Mouse (Mus musculus) CH12.LX (cell line): ENCODE measurements at regions not wholly inside any gene's neighbourhood (a gene's known extent, or its start where the extent isn't known, plus 50 kb on each side); places are given as distances from the start of the nearest gene placed in this dataset.

Source experiments
- DNase-seq: peaks from one replicate; pipeline ENCODE4 v3.0.0-alpha.2; 2013; ENCODE audit errors: extremely low read depth
- H3K27ac ChIP-seq: 2 replicates; pipeline ENCODE4 v1.5.1; 2012; ENCODE audit warnings: low read depth, mild to moderate bottlenecking, control low read depth, moderate library complexity; ENCODE audit not compliant: insufficient read depth
- H3K27me3 ChIP-seq: replicated peaks from 2 replicates; pipeline ENCODE3; 2012; ENCODE audit warnings: inconsistent platforms
- H3K36me3 ChIP-seq, 2 experiments: replicated peaks in 1 of 2; 2 replicates each; pipeline versions ENCODE3 to v1.6.1; 2012; ENCODE audit warnings: inconsistent platforms in 1 of 2, low read length in 1 of 2, mild to moderate bottlenecking in 1 of 2, mixed read lengths in 1 of 2, moderate library complexity in 1 of 2; ENCODE audit not compliant: control insufficient read depth in 1 of 2, insufficient read depth in 1 of 2
- H3K4me1 ChIP-seq, 2 experiments: 2 replicates each; pipeline ENCODE4 v1.6.1; 2012; ENCODE audit warnings: inconsistent platforms in 1 of 2, moderate library complexity in 1 of 2; ENCODE audit not compliant: insufficient read depth in 2 of 2, control insufficient read depth in 1 of 2
- H3K4me2 ChIP-seq: 2 replicates; pipeline ENCODE4 v1.6.1; 2012; ENCODE audit warnings: low read depth, mild to moderate bottlenecking, control low read depth; ENCODE audit not compliant: poor library complexity, insufficient read depth, severe bottlenecking
- H3K4me3 ChIP-seq, 3 experiments: fragments of 150-350 bp in 1 of 3; sonication (generic) in 1 of 3; replicated peaks in 1 of 3; 2 replicates each; pipeline versions ENCODE3 to v1.5.1; 2011 to 2012; ENCODE audit warnings: low read depth in 2 of 3, low read length in 2 of 3, mild to moderate bottlenecking in 2 of 3, moderate library complexity in 2 of 3, control low read depth in 1 of 3, improper control_type of control experiment in 1 of 3, inconsistent platforms in 1 of 3, mixed read lengths in 1 of 3; ENCODE audit not compliant: poor library complexity in 1 of 3
- H3K79me2 ChIP-seq: replicated peaks from 2 replicates; pipeline ENCODE4 v1.6.1; 2012; ENCODE audit warnings: mild to moderate bottlenecking, moderate library complexity; ENCODE audit not compliant: control insufficient read depth, poor library complexity, insufficient read depth, severe bottlenecking; ENCODE audit errors: extremely low read depth
- H3K9ac ChIP-seq: 2 replicates; pipeline ENCODE4 v1.6.1; 2012; ENCODE audit warnings: low read depth, mild to moderate bottlenecking, control low read depth, moderate library complexity; ENCODE audit not compliant: insufficient read depth
- H3K9me3 ChIP-seq: replicated peaks from 2 replicates; pipeline ENCODE3; 2012; ENCODE audit warnings: low read length, inconsistent platforms, mixed read lengths
- BHLHE40 ChIP-seq: IDR thresholded peaks from 2 replicates; pipeline ENCODE4 v1.6.1; 2011; ENCODE audit warnings: mild to moderate bottlenecking, low read depth, low read length, improper control_type of control experiment
- CHD2 ChIP-seq: IDR thresholded peaks from 2 replicates; pipeline ENCODE4 v1.6.1; 2011; ENCODE audit warnings: low read length, improper control_type of control experiment
- CTCF ChIP-seq, 2 experiments: IDR thresholded peaks in 1 of 2; conservative IDR thresholded peaks in 1 of 2; 2 replicates each; pipeline ENCODE4 v1.5.1; 2011 to 2012; ENCODE audit warnings: low read depth in 2 of 2, low read length in 2 of 2, improper control_type of control experiment in 1 of 2, inconsistent platforms in 1 of 2, mild to moderate bottlenecking in 1 of 2, moderate library complexity in 1 of 2
- ELF1 ChIP-seq: IDR thresholded peaks from 2 replicates; pipeline ENCODE4 v1.6.1; 2014; ENCODE audit warnings: low read depth, mild to moderate bottlenecking, inconsistent platforms, low read length, improper control_type of control experiment
- EP300 ChIP-seq: IDR thresholded peaks from 2 replicates; pipeline ENCODE4 v1.6.1; 2011; ENCODE audit warnings: low read length, improper control_type of control experiment
- ETS1 ChIP-seq: conservative IDR thresholded peaks from 2 replicates; pipeline ENCODE4 v1.6.1; 2012; ENCODE audit warnings: low read depth, mild to moderate bottlenecking, inconsistent platforms, low read length, improper control_type of control experiment, moderate library complexity
- GABPA ChIP-seq: IDR thresholded peaks from 2 replicates; pipeline ENCODE4 v1.6.1; 2012; ENCODE audit warnings: low read depth, low read length, improper control_type of control experiment, inconsistent platforms; ENCODE audit not compliant: insufficient replicate concordance
- HCFC1 ChIP-seq: IDR thresholded peaks from 2 replicates; pipeline ENCODE4 v1.6.1; 2012; ENCODE audit warnings: low read depth, mild to moderate bottlenecking, inconsistent platforms, low read length, improper control_type of control experiment
- IRF4 ChIP-seq: IDR thresholded peaks from 2 replicates; pipeline ENCODE4 v1.6.1; 2014; ENCODE audit warnings: low read depth, mild to moderate bottlenecking, inconsistent platforms, low read length, improper control_type of control experiment
- KAT2A ChIP-seq: IDR thresholded peaks from 2 replicates; pipeline ENCODE4 v1.6.1; 2012; ENCODE audit warnings: low read length, improper control_type of control experiment, inconsistent platforms; ENCODE audit not compliant: insufficient replicate concordance
- MAFK ChIP-seq: IDR thresholded peaks from 2 replicates; pipeline ENCODE4 v1.6.1; 2011; ENCODE audit warnings: low read length, improper control_type of control experiment; ENCODE audit not compliant: insufficient replicate concordance
- MAX ChIP-seq: IDR thresholded peaks from 2 replicates; pipeline ENCODE4 v1.6.1; 2011; ENCODE audit warnings: low read length, improper control_type of control experiment
- MEF2A ChIP-seq: IDR thresholded peaks from 2 replicates; pipeline ENCODE4 v1.6.1; 2014; ENCODE audit warnings: low read depth, mild to moderate bottlenecking, inconsistent platforms, low read length, improper control_type of control experiment, borderline replicate concordance
- MXI1 ChIP-seq: IDR thresholded peaks from 2 replicates; pipeline ENCODE4 v1.6.1; 2011; ENCODE audit warnings: mild to moderate bottlenecking, low read depth, low read length, improper control_type of control experiment
- RAD21 ChIP-seq: IDR thresholded peaks from 2 replicates; pipeline ENCODE4 v1.6.1; 2011; ENCODE audit warnings: low read depth, mild to moderate bottlenecking, low read length, improper control_type of control experiment, moderate library complexity
- TCF12 ChIP-seq: IDR thresholded peaks from 2 replicates; pipeline ENCODE4 v1.6.1; 2014; ENCODE audit warnings: low read depth, mild to moderate bottlenecking, inconsistent platforms, low read length, improper control_type of control experiment
- UBTF ChIP-seq: IDR thresholded peaks from 2 replicates; pipeline ENCODE4 v1.6.1; 2012; ENCODE audit warnings: low read depth, mild to moderate bottlenecking, inconsistent platforms, low read length, improper control_type of control experiment, moderate library complexity
- ZKSCAN1 ChIP-seq: IDR thresholded peaks from 2 replicates; pipeline ENCODE4 v1.6.1; 2012; ENCODE audit warnings: low read depth, inconsistent platforms, low read length, improper control_type of control experiment, borderline replicate concordance
- ZNF384 ChIP-seq: IDR thresholded peaks from 2 replicates; pipeline ENCODE4 v1.6.1; 2012; ENCODE audit warnings: low read depth, low read length, improper control_type of control experiment, inconsistent platforms
- dilution Hi-C: fragments of 300-500 bp; cut with MboI; formaldehyde crosslinking; loops from 2 replicates; pipeline ENCODE4 v1.14.3; 2020; ENCODE audit warnings: low sequenced_read_pairs; ENCODE audit not compliant: extremely low pct_unique_long_range_greater_than_20kb, extremely low pct_ligation_motif_present
- in situ Hi-C: fragments of 300-500 bp; cut with MboI; formaldehyde crosslinking; loops from 3 replicates; pipeline ENCODE4 v1.14.3; 2019; ENCODE audit warnings: low sequenced_read_pairs, low pct_ligation_motif_present, low pct_unique_long_range_greater_than_20kb, mixed read lengths

GRCm38 (mm10) chr6:107004406-107005120 lies 204.7 kb upstream of the Crbn start:
- Histone ChIP-seq H3K36me3 (no peaks in the 10 kb centered on the region), H3K27me3 (no peaks in the 10 kb centered on the region), H3K4me1 (peaks cover 10 to 18% of the 10 kb centered on the region in 2 experiments), H3K4me3 (no peak overlapping the region), H3K79me2 (no peaks in the 10 kb centered on the region), H3K4me2 (peak overlapping the region; percentile 61), H3K27ac (no peak overlapping the region)
- in situ Hi-C loops (no loop called here), dilution Hi-C loops (no loop called here)
- DNase-seq, result peak; percentile 18
- TF ChIP-seq IRF4 (peak; percentile 91), ZKSCAN1 (no peak), UBTF (no peak), CTCF (conservative IDR thresholded peaks at IDR 0.05 in 1 of 2, IDR thresholded peaks at IDR 0.05 in 1 of 2; ENCODE audit: low read depth in 2 of 2, low read length in 2 of 2) (no peak), HCFC1 (no peak), ETS1 (0 out of 2 replicates have a peak, but pooled peaks have one; percentile 9), TCF12 (peak; percentile 75), RAD21 (no peak), CHD2 (0 out of 2 replicates have a peak, but pooled peaks have one; percentile 37), KAT2A (no peak), GABPA (no peak), MAX (no peak), BHLHE40 (peak; percentile 74), MAFK (no peak), ELF1 (no peak), MEF2A (0 out of 2 replicates have a peak, but pooled peaks have one; percentile 39), EP300 (peak; percentile 84)
- TF ChIP-seq, all 38 proteins: peak for 7
- no peaks in the 10 kb centered on the region for H3K9me3 ChIP-seq
- no peak overlapping the region for H3K9ac ChIP-seq

- H3K9ac ChIP-seq, result no peak overlapping the region
- no peak overlapping the region for H3K4me2 ChIP-seq
- H3K27me3 ChIP-seq, result no peaks in the 10 kb centered on the region
- no peaks in the 10 kb centered on the region for H3K4me1 ChIP-seq
- H3K4me3 ChIP-seq, result no peak overlapping the region
- H3K79me2 ChIP-seq, result no peaks in the 10 kb centered on the region
- in situ Hi-C loops, result no loop called here
- no peak for TF ChIP-seq ETS1
- TF ChIP-seq KAT2A, result no peak
- no peak for TF ChIP-seq CHD2
- TF ChIP-seq ZNF384, result no peak
- TF ChIP-seq MXI1, result no peak
- no peak for TF ChIP-seq IRF4
- TF ChIP-seq, all 38 proteins: peak for 0
- no peak for DNase-seq
- dilution Hi-C loops, result no loop called here
- no peak overlapping the region for H3K27ac ChIP-seq
- H3K36me3 ChIP-seq, result no peaks in the 10 kb centered on the region
- H3K9me3 ChIP-seq, result no peaks in the 10 kb centered on the region
Observed at GRCm38 (mm10) chr6:107010785-107011184, 210.9 kb upstream of the Crbn start.
